ENCODE assay signal across 15 mouse cellular contexts in genomic region chr8:73512613-73513012, GRCm38 (mm10).
DNase-seq lines count a peak whose midpoint lies in the region; ATAC-seq lines count a peak whose summit lies in the region.
"Had no signal": no experiment of that assay in that cellular context is flagged by ENCODE, and none has a peak within 500 bp of the region (broad histone marks: within the 10 kb centered on the region; RNA-seq: fewer than 3 reads in every experiment).

No protein-coding gene starts in this region.

- WGBS in midbrain, embryonic 13.5 days: 63% methylated on average over 3 of the region's 3 CpGs

- H3K4me2 ChIP-seq in midbrain, embryonic 13.5 days (replicated peaks): no peak overlapping the region
- H3K4me2 ChIP-seq: embryonic facial prominence, embryonic 13.5 days; liver, embryonic 13.5 days; stomach, embryonic 15.5 days had no signal

- no peaks in the 10 kb centered on the region for H3K4me1 ChIP-seq in midbrain, embryonic 13.5 days (replicated peaks)
- H3K4me1 ChIP-seq: embryonic facial prominence, embryonic 13.5 days; liver, embryonic 13.5 days; stomach, embryonic 15.5 days had no signal

- ATAC-seq in midbrain, embryonic 13.5 days: peak; percentile 73

- no peak overlapping the region for H3K9ac ChIP-seq in midbrain, embryonic 13.5 days (replicated peaks)
- H3K9ac ChIP-seq: embryonic facial prominence, embryonic 13.5 days; liver, embryonic 13.5 days; stomach, embryonic 15.5 days had no signal

- H3K9me3 ChIP-seq in midbrain, embryonic 13.5 days: 0 out of 2 replicates have a peak, but pooled peaks cover 3% of the 10 kb centered on the region
- H3K9me3 ChIP-seq: embryonic facial prominence, embryonic 13.5 days; stomach, embryonic 15.5 days had no signal

- no peaks in the 10 kb centered on the region for H3K27me3 ChIP-seq in midbrain, embryonic 13.5 days
- H3K27me3 ChIP-seq: embryonic facial prominence, embryonic 13.5 days; liver, embryonic 13.5 days; stomach, embryonic 15.5 days had no signal

- H3K27ac ChIP-seq in midbrain, embryonic 13.5 days: no peak overlapping the region
- H3K27ac ChIP-seq: embryonic facial prominence, embryonic 13.5 days; heart, adult 2 months; liver, embryonic 13.5 days; stomach, embryonic 15.5 days had no signal

- H3K4me3 ChIP-seq in midbrain, embryonic 13.5 days (replicated peaks): no peak overlapping the region
- H3K4me3 ChIP-seq: embryonic facial prominence, embryonic 13.5 days; heart, adult 2 months; liver, embryonic 13.5 days; stomach, embryonic 15.5 days had no signal

- peak; percentile 1 for DNase-seq in right cerebral cortex, adult 18-20 months
- DNase-seq in right cerebral cortex, postnatal 14 days: no peak
- DNase-seq in forelimb bud, embryonic 11.5 days (ENCODE audit: low read depth, low spot score): peak; percentile 3
- no peak for DNase-seq in T-cell, adult 2 months (ENCODE audit: low spot score)
- DNase-seq in adrenal gland, postnatal 14 days: no peak
- no peak for DNase-seq in thymus, postnatal 14 days
- DNase-seq: cerebellum, adult 8-10 months; heart, adult 2 months; heart, postnatal 36 days; liver, embryonic 13.5 days; lung, postnatal 14 days; right cerebral cortex, postnatal 25 days had no signal

- no peaks in the 10 kb centered on the region for H3K36me3 ChIP-seq in midbrain, embryonic 13.5 days
- H3K36me3 ChIP-seq: embryonic facial prominence, embryonic 13.5 days; liver, embryonic 13.5 days; stomach, embryonic 15.5 days had no signal

Comparison
In these comparisons a context has a peak if more than half of its experiments do, and no peak if none do; other contexts are left out.
1. DNase-seq: peak in right cerebral cortex, adult 18-20 months (single experiment) and forelimb bud, embryonic 11.5 days (single experiment); none in right cerebral cortex, postnatal 14 days (single experiment), T-cell, adult 2 months (single experiment), adrenal gland, postnatal 14 days (single experiment) and thymus, postnatal 14 days (single experiment).